Mouse (Mus musculus) hindbrain, embryonic 13.5 days (tissue): ENCODE data around the gene Aamdc. TPM values are rescaled to one million over a fixed set of nuclear protein-coding genes. Genes with fewer than 3 reads are reported as not detected.

Experiments
- ATAC-seq: fragments of 200-750 bp; cut with Nextera tagmentation; 2 replicates; pipeline ENCODE4 v1.8.0; 2017; ENCODE audit warnings: moderate TSS enrichment; ENCODE audit not compliant: low FRiP score
- H3K27ac ChIP-seq: fragments of 300-500 bp; sonication (generic); 2 replicates; pipeline ENCODE4 v1.5.1; 2015; ENCODE audit warnings: inconsistent platforms, mild to moderate bottlenecking, moderate library complexity
- H3K27me3 ChIP-seq: fragments of 300-500 bp; sonication (generic); 2 replicates; pipeline ENCODE4 v1.6.1; 2015; ENCODE audit warnings: mild to moderate bottlenecking, inconsistent platforms
- H3K36me3 ChIP-seq: fragments of 300-500 bp; sonication (generic); 2 replicates; pipeline ENCODE4 v1.6.1; 2015; ENCODE audit warnings: mild to moderate bottlenecking, inconsistent platforms
- H3K4me1 ChIP-seq: fragments of 300-500 bp; sonication (generic); replicated peaks from 2 replicates; pipeline ENCODE4 v1.6.1; 2015; ENCODE audit warnings: inconsistent platforms
- H3K4me2 ChIP-seq: fragments of 300-500 bp; sonication (generic); 2 replicates; pipeline ENCODE4 v1.6.1; 2015; ENCODE audit warnings: inconsistent platforms, mild to moderate bottlenecking, moderate library complexity
- H3K4me3 ChIP-seq: fragments of 300-500 bp; sonication (generic); 2 replicates; pipeline ENCODE4 v1.5.1; 2015; ENCODE audit warnings: mild to moderate bottlenecking, inconsistent platforms
- H3K9ac ChIP-seq: fragments of 300-500 bp; sonication (generic); 2 replicates; pipeline ENCODE4 v1.6.1; 2015; ENCODE audit warnings: mild to moderate bottlenecking, inconsistent platforms
- H3K9me3 ChIP-seq: fragments of 300-500 bp; sonication (generic); 2 replicates; pipeline ENCODE4 v1.6.1; 2016; ENCODE audit warnings: inconsistent platforms
- WGBS: fragments of 180-500 bp; shearing (Covaris S2); methylation state at CpG from one replicate; pipeline ENCODE4 v1.1.7; 2015; 5-methylcytosine and 5-hydroxymethylcytosine counted together
- polyA plus RNA-seq: library from polyadenylated mRNA; unstranded; fragments of >200 nt; fragmentation: Nextera tagmentation; extraction: Ambion mirVana; gene quantifications from 2 replicates; pipeline ENCODE4 v1.2.1, GENCODE M21; 2015

Aamdc gene
- polyA plus RNA-seq: 45.9 and 51.0 TPM in 2 replicates

- under 1% methylated on average over 55 of the region's 68 CpGs for WGBS
- Histone ChIP-seq H3K36me3 (0 out of 2 replicates have a peak, but pooled peaks cover 5% of the 10 kb centered on the region), H3K9ac (peak within 1 kb of the TSS; percentile 99), H3K27ac (peak within 1 kb of the TSS; percentile 99), H3K4me1 (peaks cover 15% of the 10 kb centered on the region), H3K27me3 (no peaks in the 10 kb centered on the region), H3K4me2 (peak within 1 kb of the TSS; percentile 68), H3K9me3 (no peaks in the 10 kb centered on the region), H3K4me3 (peak within 1 kb of the TSS; percentile 100)
- ATAC-seq: peak; percentile 97
These were observed at the start of gene Aamdc, which contains the start of gene Rsf1 for GRCm38 (mm10) chr7:97579067-97579975. Gene Aamdc (minus strand): TSS chr7:97579497. Gene Rsf1 (plus strand): TSS chr7:97579889.

GRCm38 (mm10) chr7:97623402-97623801 is 44.1 kb upstream of the Aamdc start:
- ATAC-seq: no peak
- no peak overlapping the region for H3K9ac ChIP-seq
- H3K4me3 ChIP-seq: no peak overlapping the region
- H3K36me3 ChIP-seq: no peaks in the 10 kb centered on the region
- no peak overlapping the region for H3K27ac ChIP-seq
- no peaks in the 10 kb centered on the region for H3K27me3 ChIP-seq
- no peaks in the 10 kb centered on the region for H3K9me3 ChIP-seq
- H3K4me1 ChIP-seq: no peaks in the 10 kb centered on the region
- H3K4me2 ChIP-seq: no peak overlapping the region

GRCm38 (mm10) chr7:97622676-97623075 is 43.4 kb upstream of the Aamdc start:
- H3K27me3 ChIP-seq: no peaks in the 10 kb centered on the region
- no peak for ATAC-seq
- no peak overlapping the region for H3K27ac ChIP-seq
- no peak overlapping the region for H3K4me3 ChIP-seq
- no peak overlapping the region for H3K4me2 ChIP-seq
- H3K9ac ChIP-seq: no peak overlapping the region
- 94% methylated on average over 1 of the region's 1 CpGs for WGBS
- H3K9me3 ChIP-seq: no peaks in the 10 kb centered on the region
- H3K4me1 ChIP-seq: no peaks in the 10 kb centered on the region
- peaks cover 3% of the 10 kb centered on the region; the same call in 1 of the 2 replicates for H3K36me3 ChIP-seq

- WGBS: 96% methylated on average over 5 of the region's 5 CpGs
- Histone ChIP-seq H3K4me3 (no peak overlapping the region), H3K9me3 (no peaks in the 10 kb centered on the region), H3K27ac (no peak overlapping the region), H3K4me1 (no peaks in the 10 kb centered on the region), H3K36me3 (peaks cover 6% of the 10 kb centered on the region; the same call in 1 of the 2 replicates), H3K27me3 (no peaks in the 10 kb centered on the region), H3K4me2 (no peak overlapping the region), H3K9ac (no peak overlapping the region)
- no peak for ATAC-seq
These were observed 42.0 kb upstream of the Aamdc start for GRCm38 (mm10) chr7:97621346-97621745.

- ATAC-seq: no peak
- Histone ChIP-seq H3K4me2 (no peak overlapping the region), H3K27ac (no peak overlapping the region), H3K9ac (no peak overlapping the region), H3K27me3 (no peaks in the 10 kb centered on the region), H3K4me1 (no peaks in the 10 kb centered on the region), H3K4me3 (no peak overlapping the region), H3K9me3 (no peaks in the 10 kb centered on the region), H3K36me3 (no peaks in the 10 kb centered on the region)
- WGBS: 92% methylated on average over 2 of the region's 2 CpGs
These were observed 19.3 kb upstream of the Aamdc start for GRCm38 (mm10) chr7:97598548-97598947.

- Histone ChIP-seq H3K9ac (no peak overlapping the region), H3K27me3 (no peaks in the 10 kb centered on the region), H3K4me3 (no peak overlapping the region), H3K27ac (no peak overlapping the region), H3K4me2 (no peak overlapping the region), H3K4me1 (peaks cover 15% of the 10 kb centered on the region), H3K9me3 (no peaks in the 10 kb centered on the region), H3K36me3 (peaks cover 7% of the 10 kb centered on the region; the same call in 1 of the 2 replicates)
- 92% methylated on average over 2 of the region's 2 CpGs for whole genome bisulfite sequencing
- ATAC-seq: no peak
These were observed 14.2 kb upstream of the Aamdc start for GRCm38 (mm10) chr7:97593535-97593934.

- Histone ChIP-seq H3K27ac (no peak overlapping the region), H3K9me3 (no peaks in the 10 kb centered on the region), H3K4me2 (no peak overlapping the region), H3K4me1 (peaks cover 15% of the 10 kb centered on the region), H3K9ac (no peak overlapping the region), H3K4me3 (no peak overlapping the region), H3K36me3 (peaks cover 7% of the 10 kb centered on the region; the same call in 1 of the 2 replicates), H3K27me3 (no peaks in the 10 kb centered on the region)
- 96% methylated on average over 4 of the region's 4 CpGs for WGBS
- no peak for ATAC-seq
These were observed 13.1 kb upstream of the Aamdc start for GRCm38 (mm10) chr7:97592396-97592795.

- WGBS: 84% methylated on average over 6 of the region's 6 CpGs
- Histone ChIP-seq H3K27ac (no peak overlapping the region), H3K9ac (no peak overlapping the region), H3K27me3 (no peaks in the 10 kb centered on the region), H3K9me3 (no peaks in the 10 kb centered on the region), H3K4me3 (no peak overlapping the region), H3K4me1 (peaks cover 15% of the 10 kb centered on the region), H3K4me2 (no peak overlapping the region), H3K36me3 (peaks cover 7% of the 10 kb centered on the region; the same call in 1 of the 2 replicates)
- ATAC-seq: 0 out of 2 replicates have a peak, but pooled peaks have one; percentile 16
These were observed 12.0 kb upstream of the Aamdc start for GRCm38 (mm10) chr7:97591336-97591735.

- Histone ChIP-seq H3K36me3 (peaks cover 7% of the 10 kb centered on the region; the same call in 1 of the 2 replicates), H3K4me2 (no peak overlapping the region), H3K4me1 (peaks cover 15% of the 10 kb centered on the region), H3K27me3 (no peaks in the 10 kb centered on the region), H3K9me3 (no peaks in the 10 kb centered on the region), H3K9ac (no peak overlapping the region), H3K4me3 (no peak overlapping the region), H3K27ac (no peak overlapping the region)
- no peak for ATAC-seq
- 26% methylated on average over 3 of the region's 3 CpGs for WGBS
These were observed 11.2 kb upstream of the Aamdc start for GRCm38 (mm10) chr7:97590488-97590887.

GRCm38 (mm10) chr7:97588506-97588905 is 9.2 kb upstream of the Aamdc start:
- ATAC-seq: no peak
- H3K4me2 ChIP-seq: no peak overlapping the region
- H3K27ac ChIP-seq: no peak overlapping the region
- H3K9ac ChIP-seq: no peak overlapping the region
- no peaks in the 10 kb centered on the region for H3K27me3 ChIP-seq
- peaks cover 7% of the 10 kb centered on the region; the same call in 1 of the 2 replicates for H3K36me3 ChIP-seq
- H3K9me3 ChIP-seq: no peaks in the 10 kb centered on the region
- peaks cover 18% of the 10 kb centered on the region for H3K4me1 ChIP-seq
- H3K4me3 ChIP-seq: no peak overlapping the region
- WGBS: 78% methylated on average over 5 of the region's 5 CpGs

- peak; percentile 44 for ATAC-seq
- Histone ChIP-seq H3K4me1 (peaks cover 19% of the 10 kb centered on the region), H3K27me3 (no peaks in the 10 kb centered on the region), H3K27ac (peak overlapping the region; percentile 99), H3K9me3 (no peaks in the 10 kb centered on the region), H3K4me3 (peak overlapping the region; percentile 100), H3K36me3 (no peaks in the 10 kb centered on the region), H3K9ac (peak overlapping the region; percentile 99), H3K4me2 (peak overlapping the region; percentile 68)
- WGBS: 0% methylated on average over 11 of the region's 11 CpGs
These were observed 1.5 kb upstream of the Aamdc start for GRCm38 (mm10) chr7:97580843-97581214.

- Histone ChIP-seq H3K4me1 (peaks cover 19% of the 10 kb centered on the region), H3K4me3 (peak overlapping the region; percentile 100), H3K9me3 (no peaks in the 10 kb centered on the region), H3K36me3 (0 out of 2 replicates have a peak, but pooled peaks cover 2% of the 10 kb centered on the region), H3K27ac (peak overlapping the region; percentile 99), H3K27me3 (no peaks in the 10 kb centered on the region), H3K9ac (peak overlapping the region; percentile 99), H3K4me2 (peak overlapping the region; percentile 68)
- peak; percentile 53 for ATAC-seq
- WGBS: 1% methylated on average over 58 of the region's 65 CpGs
These were observed 912 bp upstream of the Aamdc start for GRCm38 (mm10) chr7:97579976-97580842.
